Mouse (Mus musculus) 3T3-L1 (cell line): Measurements from ENCODE around the gene G0s2.

Experiments used
- DNase-seq: peaks from one replicate; pipeline ENCODE4 v3.0.0-alpha.2; 2015; ENCODE audit warnings: low read depth, low spot score

Gene G0s2

DNA sequence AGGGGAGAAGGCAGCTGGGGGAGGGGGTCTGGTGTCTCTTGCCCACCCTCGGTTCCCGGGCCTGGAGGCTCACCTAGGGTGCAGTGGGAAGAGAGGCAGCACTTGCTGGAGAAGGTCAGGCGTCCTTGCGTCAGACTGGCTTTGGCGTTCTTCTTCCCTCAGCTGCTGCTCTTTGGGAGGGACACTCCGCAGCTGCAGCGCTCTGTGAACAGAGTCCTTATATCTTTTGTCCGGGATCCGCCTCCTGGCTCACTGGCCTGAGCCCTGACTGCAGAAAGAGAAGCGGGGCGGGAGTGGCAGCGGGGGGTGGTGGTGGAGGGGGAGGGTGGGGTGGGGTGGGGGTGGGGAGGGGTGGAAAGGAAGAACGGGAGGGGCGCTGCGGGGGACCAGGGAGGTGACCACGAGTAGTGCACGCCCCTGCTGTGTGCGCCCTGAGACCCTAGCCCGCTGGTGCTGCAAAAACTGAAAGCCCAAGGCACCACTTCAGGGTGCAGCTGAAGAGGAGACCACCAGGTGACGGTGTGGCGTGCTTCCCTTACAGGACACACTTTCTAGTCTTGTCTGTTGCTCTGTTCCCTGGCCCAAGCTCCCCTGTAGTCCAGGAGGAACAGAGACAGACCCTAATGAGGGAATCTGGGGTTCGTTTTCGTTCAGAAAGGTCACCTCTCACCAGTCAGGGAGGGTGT, at the start of gene G0s2:
G0s2 (minus strand) TSS at position 302 of the 686 bp plus-strand sequence.
- DNase-seq = no peak

DNA sequence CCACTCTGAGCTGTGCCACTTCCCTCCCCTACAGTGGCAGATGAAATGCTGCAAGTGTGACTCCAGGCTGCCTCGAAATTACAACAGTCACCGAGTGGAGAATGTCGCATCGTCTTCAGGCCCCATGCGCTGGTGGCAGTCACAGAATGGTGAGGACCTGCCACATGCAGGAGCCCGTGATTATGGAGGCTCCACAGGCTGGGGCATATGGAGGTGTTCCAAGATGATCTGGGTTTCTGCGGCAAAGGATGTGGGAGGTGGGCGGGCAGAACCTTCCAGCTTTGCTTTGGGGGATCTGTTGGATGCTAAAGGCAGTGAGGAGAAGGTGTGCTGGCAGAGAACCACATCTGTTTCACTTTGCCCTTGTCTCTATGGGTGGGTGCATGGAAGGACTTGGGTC, 47.4 kb upstream of the G0s2 start:
- no peak for DNase-seq

DNA sequence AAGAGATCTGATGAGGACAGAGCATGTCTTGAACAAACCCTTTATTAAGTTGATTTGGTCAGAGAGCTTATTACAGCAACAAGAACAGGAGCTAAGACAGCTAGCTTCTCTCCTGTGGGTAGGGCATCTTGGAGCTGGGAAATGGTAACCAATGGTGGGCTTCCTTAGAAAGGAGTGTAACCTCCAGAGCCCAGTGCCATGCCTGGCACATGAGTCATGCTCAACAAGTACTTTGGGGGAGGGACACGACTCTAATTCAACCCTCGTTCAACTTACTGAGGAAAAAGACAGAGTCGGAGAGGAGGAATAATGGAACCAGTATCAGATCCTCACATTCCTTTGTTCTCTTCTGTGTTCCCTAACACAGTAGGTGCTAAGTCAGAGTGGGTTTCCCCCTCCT, 46.7 kb upstream of the G0s2 start:
- DNase-seq = peak; percentile 64

DNA sequence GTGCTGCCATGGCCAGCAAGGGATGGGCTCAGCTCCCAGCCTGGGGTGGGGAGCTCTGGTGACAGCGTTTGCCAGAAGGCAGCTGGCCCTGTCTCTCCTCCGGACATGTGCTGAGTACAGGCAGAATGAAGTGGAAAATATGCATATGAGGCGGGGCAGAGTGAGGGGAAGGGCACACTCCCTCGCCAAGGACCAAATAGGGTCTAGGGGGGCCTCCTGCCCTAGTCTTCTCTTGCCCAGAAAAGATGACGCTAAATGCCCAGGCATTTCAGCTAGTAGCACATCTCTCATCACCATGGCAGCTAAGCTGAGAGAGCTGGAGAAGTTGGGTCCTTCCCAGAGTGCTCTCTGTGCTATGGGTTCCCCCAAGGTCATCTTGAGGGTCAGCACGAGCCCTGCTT, 44.1 kb upstream of the G0s2 start:
- DNase-seq = no peak

DNA sequence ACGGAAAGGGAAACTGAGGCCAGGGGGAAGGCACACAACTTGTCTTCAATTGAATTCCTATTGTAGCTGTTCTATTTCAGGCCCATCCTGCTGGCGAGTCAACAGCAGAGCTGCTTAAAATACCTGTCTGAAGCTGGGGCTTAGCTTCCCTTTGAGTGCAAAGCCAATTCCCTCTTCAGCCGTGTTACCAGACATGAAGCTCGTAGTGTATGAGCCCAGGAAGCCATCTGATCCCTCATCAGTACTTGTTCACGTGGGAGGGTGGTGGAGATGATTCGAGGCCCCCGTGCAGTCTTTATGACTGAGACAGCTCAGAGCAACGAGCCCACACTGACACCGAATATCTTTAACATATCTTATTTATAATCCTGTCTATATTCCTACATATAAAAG, 43.3 kb upstream of the G0s2 start:
- no peak for DNase-seq

DNA sequence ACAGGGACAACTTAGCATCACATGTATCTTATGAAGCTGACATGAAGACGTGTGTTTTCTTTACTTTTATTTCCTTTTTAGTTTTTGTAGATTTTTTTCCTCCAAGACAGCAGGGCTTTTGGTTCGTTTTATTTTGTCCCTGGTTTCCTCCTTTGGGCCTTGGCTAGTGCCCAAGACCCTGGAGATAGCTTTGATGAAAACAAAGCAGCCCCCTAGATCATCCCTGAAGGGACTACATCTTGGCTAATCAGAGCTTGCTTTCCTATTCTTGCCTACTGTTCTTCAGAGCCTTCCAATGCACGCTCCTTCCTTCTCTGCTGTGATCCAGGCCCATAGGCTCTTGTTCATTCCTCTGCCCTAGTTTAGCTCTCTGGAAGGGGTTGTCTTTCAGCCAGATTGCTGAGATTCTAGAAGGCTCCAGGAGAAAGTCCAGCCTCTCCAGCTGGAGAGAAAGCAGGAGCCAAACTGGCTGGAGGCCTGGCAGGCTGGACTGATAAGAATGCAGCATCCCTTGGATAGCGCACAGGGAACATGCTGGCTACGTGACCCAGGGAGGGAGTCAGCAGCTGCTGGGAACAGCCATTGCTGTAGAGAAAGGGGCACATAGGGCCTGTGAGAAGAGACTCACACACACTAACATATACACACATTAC, 42.8 kb upstream of the G0s2 start:
- DNase-seq = peak; percentile 53

DNA sequence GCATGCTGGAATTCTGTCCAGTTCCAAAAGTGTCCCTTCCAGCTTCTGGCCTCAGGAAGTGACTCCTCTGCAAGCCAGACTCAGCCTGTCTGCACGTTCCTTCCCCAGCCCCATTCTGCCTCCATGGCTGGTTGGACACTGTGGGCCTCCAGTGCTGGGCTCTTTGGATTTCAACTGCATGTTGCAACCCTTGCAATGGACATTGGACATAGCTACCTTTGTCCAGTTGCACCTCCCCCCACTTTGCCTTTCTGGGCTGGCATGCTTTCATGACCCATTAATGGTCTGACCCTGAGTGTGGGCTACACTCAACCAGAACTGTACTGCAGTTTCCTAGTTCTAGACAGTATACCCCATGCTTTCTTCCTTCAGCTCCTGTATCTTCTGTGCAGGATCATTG, 38.6 kb upstream of the G0s2 start:
- DNase-seq = no peak

DNA sequence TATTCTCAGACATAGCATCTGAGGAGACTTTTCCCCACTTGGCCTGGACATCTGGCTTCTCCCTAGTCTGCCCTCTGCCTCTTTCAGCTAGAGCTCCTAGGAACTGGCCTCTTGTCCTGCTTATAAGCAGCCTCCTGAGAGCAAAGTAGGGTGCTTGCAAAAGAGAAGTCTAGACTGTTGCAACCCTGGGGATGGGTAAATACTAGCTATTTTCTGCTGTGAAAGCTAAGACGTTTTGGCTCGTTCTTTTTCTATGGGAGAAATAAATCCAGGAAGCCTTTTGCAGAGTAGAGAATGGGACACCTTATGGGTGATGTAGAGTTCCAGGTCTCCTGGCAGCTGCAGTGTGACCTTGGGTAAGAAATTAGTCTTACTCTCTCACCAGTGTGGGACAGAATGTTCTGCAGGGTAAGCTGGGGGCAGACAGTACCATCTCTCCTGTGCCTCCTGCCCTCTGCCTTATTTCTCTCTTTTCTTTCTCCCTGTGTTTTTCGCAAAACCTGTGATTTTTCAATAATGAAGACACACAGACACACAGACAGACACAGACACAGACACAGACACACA, 37.6 kb upstream of the G0s2 start:
- DNase-seq = no peak

DNA sequence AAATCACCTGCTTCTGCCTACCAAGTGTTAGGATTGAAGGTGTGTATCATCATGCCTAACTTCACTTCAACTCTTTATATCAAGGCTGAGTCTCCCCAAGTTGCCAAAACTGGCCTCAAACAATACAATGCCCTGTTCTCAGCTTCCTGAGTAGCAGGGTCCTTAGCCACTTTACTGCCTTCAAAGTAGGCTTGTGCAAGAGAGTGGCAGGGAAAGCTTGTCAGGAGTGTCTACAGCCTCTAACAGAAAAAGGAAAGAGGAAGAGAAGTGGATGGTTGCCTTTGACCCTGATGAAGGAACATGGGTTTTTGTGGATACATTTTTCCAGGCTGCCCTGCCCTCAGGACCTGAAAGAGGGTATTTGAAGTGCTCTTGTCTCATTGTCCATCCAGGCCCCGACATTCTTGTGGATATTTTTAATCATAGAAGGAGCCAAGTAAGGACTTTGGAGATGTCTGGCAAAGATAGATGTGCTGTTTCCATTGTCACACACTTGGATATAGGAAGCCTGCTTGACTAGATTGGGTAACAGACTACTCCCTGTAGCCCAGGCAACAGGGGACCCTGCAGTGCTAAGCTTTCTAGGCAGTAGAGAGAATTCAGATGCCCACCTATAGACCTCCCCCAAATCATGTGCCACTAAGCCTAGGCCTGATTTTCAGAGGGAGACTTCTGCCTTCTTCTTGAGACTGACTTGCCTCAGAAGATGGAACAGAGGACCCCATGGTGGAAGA, 36.9 kb upstream of the G0s2 start:
- no peak for DNase-seq

DNA sequence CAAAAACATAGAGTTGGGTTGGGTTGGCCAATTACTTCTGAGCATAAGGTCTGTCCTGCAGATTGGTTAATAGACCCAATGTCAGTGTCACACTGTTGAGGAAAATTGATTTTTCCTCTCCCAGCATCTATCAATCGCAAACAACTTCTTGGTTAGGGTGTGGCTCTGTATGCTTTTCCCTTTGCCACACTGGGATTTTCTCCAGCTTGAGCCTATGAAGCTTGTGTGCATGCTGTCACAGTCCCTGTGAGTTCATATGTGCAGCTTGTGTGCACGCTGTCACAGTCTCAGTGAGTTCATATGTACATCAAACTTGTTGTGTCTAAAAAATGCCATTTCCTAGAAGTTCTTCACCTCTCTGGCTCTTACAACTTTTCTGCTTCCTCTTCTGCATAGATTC, 33.8 kb upstream of the G0s2 start:
- no peak for DNase-seq

DNA sequence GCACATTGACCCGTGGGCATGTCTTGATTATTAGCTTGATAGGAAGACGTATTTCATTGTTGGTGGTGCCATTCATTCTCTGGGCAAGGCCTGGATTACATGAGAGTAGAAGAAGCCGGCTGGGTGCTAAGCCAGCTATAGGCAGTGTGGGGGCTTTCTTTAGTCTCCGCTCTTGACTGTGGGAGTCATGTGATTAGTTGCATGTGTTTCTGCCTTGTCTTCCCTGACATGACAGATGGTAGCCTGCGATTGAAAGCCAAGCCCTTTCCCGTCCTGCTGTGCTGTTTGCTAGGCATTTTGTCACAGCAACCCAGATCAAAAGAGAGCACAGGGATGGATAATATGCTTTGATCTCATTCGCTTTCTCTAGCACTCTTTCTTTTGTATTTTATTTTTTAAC, 32.4 kb upstream of the G0s2 start:
- no peak for DNase-seq

DNA sequence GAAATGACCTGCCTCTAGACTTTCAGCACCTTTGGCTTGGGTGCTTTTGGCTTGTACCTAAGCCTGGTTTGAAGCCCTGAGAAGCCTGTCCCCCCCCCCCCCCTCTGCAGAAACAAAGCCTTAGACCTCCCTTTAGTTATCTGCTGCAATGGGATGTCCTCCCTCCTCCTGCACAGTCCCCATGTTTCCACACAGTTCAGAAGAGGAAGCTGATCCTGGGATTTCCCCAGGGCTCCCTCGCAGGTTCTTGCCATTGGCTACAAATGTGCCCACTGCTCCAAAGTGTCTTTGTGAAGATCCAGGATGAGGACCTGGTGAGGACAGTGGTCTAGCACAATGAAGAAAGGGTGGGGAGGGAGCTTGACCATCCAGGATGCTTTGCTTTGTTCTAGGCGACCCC, 30.1 kb upstream of the G0s2 start:
- DNase-seq = no peak

DNA sequence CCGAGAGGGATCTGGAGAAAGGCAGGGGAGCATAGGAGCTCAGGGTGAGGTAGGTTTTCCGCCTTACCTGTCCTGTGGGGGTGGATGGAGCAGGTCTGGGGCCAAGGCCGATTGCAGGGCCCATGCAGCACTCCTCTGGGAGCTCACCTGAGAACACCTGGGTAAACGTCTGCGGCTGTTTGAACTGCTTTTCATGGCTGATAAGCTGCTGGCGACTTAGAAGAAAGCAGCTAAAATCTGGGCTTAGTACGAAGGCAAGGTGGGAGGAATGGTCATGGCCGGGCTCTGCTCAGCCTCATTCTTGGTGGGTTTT, 29.0 kb upstream of the G0s2 start:
- DNase-seq = no peak

DNA sequence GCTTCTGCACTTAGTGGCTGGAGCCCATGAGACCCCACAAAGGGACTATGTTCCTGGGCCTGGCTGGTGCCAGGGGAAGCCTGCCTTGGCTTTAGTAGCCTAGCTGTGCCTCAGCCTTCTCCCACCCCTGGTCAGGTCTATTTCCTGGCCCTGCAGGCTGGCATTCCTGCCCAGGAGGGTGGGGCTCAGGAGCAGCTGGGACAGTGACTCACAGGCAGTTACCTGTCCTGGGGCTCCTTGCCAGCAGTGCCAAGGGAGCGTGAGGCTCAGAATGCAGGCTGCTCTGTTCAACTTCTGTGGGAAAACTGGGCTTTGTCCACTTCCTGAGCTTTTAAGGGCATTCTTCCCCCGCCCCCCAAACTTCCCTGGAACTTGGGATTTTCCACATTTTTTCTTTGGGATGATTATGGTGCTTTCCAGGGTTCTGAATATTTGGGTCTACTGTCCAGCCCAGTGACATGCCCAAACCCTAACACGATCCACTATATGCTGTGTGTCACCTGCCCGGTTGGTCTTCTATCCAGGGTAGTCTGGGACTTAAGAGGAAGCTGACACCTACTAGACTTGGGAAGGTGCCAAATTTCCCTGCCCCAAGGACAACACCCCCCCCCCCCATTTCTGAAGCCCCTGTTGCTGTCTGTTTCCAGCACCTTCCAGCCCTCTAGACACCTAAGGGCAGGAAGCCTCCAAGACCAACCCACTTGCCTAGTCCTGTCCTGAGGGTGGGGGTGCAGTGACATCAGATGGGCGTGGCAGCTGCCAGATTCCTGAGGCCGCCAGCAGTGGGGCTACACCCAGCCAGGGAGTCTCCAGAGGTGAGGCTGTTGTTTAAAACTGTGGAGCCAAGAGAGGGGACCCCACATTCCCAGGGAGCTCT, 28.4 kb upstream of the G0s2 start:
- DNase-seq = peak; percentile 49

DNA sequence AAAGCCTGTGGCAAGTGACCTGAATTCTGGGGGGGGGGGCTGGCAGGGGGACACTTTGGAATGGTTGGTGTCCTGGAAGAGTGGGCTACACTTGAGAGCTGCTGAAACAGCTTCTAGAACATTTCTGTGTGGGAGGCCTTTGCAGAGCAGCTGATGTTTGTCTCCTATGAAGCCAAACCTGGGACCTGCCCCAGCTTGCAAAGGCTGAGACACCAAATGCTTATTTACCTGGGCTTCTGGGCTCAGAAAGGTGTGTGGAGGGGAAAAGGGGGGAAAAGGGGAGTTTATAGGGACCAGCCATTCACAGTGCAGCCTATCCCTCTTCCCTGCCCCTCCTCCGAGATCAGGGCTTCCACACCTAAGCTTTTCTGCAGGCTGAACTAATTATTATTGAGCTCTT, 27.0 kb upstream of the G0s2 start:
- DNase-seq = no peak

DNA sequence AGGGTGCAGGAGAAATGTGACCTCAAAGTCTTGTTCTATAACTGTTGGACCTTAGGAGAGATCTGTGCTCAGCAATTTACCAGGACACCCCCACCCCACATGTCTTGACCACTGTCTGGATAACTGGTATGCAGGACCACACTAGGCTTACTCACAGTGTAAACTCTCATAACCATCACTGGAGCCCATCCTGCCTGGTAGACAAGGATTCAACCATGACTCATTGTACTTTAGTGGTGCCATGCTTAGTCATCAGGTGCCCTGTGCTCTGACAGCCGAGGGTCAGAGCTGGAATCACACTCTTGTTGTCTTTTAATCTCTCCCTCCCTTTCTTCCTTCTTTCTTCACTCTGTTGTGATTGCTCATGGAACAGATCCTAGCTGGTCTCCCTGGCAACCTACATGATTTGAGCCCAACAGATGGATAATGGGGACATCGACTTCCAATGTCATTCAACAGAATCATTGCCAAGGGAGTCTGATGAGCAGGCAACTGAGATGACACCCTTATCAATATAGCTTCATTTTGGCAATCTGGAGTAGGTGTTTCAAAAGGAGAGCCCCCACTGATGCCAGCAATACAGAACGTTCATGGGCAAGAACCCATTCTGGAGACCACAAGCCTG, 25.2 kb upstream of the G0s2 start:
- peak; percentile 78 for DNase-seq

DNA sequence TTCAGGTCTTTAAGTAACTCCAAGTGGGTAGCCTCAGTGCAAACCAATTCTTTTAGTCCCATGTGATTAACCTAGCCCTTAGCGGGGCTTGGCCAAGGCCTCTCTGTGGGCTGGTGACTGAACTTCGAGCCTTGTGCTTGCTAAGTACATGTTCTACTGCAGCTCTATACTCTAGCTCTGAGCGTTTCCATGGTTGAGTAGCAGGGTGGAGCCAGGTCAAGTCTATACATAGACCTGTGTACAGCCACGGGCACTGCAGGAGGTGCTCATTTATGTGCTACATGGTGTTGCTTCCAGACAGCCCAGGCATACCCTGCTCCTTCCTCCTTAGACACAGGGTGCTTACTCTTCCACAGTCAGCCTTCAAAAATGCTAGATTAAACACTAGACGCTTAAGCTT, 22.9 kb upstream of the G0s2 start:
- no peak for DNase-seq

DNA sequence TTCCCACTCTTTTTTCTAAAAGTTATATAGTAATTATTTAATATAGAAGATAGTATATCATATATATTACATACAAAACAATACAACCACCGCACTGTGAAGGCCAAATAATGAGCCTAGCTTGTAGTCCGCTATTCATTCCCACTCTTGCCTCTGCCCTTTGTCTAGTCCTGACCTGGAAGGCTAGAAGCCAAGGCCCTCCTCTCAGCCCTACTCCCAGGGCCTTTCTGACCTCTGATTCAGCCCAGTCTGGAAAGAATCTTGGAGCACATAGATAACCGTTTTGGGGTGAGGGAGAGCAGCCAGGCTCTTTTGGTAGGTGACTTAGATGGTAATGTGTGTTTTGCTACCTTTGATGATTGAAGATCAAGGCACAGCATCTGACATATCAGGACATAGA, 20.9 kb upstream of the G0s2 start:
- no peak for DNase-seq

DNA sequence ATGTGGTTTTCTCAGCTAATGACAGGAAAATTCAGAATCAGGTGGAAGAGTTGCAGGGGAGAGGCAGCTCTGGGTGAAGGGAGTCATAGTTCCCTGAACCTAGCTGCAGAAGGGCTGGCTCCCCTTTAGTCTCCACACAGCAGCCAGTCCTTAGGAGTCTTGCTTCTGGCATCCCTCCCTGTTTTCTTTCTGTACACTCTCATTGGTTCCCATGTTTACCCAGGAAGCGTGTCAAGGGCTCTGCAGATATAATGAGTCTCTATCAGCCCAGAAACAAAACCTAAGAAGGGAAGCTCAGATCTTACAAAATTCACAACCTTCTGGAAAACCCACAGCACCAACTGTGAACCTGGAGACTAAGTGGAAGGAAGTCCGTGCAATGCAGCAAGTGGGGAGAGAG, 20.0 kb upstream of the G0s2 start:
- DNase-seq = no peak

DNA sequence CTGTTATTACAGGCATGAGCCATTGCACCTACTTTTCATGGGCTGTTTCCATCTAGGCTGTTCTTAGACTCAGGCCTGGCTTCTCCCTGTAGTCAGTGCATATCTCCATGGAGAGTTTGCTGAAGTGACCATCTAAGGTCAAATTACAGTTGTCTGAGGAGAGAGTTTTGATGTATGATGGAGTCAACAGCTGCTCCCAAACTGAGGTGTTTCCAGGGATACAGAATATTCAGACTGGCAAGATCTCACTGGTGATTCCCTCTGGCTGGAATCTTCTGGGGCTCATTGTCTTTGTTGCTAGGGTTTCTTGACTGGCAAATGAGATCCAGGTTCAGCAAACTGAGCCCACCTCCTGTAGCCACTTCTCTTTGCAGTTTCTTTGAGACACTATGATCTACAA, 17.7 kb upstream of the G0s2 start:
- no peak for DNase-seq

DNA sequence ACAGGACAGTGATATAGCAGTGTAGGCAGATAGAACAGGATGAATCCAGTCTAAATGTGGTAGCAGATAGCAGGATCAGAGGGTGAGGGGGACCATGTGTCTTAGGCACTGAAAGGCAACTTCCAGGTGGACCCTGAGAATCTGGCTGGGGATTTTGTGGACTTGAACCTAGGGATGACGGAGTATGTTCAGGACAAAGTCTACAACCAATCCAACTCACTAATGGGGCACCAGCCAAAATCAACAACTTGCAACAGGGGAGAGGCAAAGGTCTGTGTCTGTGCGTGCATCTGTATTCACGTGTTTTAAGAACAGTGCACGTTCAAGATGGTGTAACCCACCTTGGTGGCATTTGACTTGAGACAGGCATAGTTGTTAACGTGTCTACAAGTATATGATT, 16.9 kb upstream of the G0s2 start:
- no peak for DNase-seq

DNA sequence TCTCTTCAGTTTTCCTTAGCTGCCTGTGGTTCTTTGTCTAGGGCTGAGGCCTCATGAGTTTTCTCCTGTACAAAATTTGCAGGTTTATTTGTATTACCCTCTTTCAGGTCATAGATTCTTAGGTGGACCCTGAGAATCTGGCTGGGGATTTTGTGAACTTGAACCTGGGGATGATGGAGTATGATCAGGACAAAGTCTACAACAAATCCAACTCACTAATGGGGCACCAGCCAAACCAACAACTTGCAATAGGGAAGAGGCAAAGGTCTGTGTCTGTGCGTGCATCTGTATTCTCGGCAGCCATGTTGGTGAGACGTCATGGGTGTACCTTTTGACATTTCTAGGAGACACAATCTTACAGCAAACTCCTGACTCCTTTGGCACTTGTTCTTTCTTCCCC, 16.1 kb upstream of the G0s2 start:
- DNase-seq = no peak
